Mouse (Mus musculus) hindbrain, embryonic 14.5 days (tissue): ENCODE data around the gene Barx2. TPM values are rescaled to one million over a fixed set of nuclear protein-coding genes. Genes with fewer than 3 reads are reported as not detected.

Source experiments
- ATAC-seq: fragments of 200-750 bp; cut with Nextera tagmentation; 2 replicates; pipeline ENCODE4 v1.8.0; 2017; ENCODE audit warnings: moderate number of reproducible peaks, mild to moderate bottlenecking, moderate TSS enrichment, moderate library complexity; ENCODE audit not compliant: low FRiP score
- DNase-seq: peaks from one replicate; pipeline ENCODE4 v3.0.0-alpha.2; 2015; ENCODE audit warnings: low spot score
- H3K27ac ChIP-seq: fragments of 300-500 bp; sonication (generic); 2 replicates; pipeline ENCODE4 v1.5.1; 2014; ENCODE audit warnings: mild to moderate bottlenecking, moderate library complexity
- H3K27me3 ChIP-seq: fragments of 300-500 bp; sonication (generic); 2 replicates; pipeline ENCODE4 v1.6.1; 2014; ENCODE audit warnings: mild to moderate bottlenecking, low read length, mixed read lengths; ENCODE audit not compliant: control insufficient read depth, insufficient read depth
- H3K36me3 ChIP-seq: fragments of 300-500 bp; sonication (generic); replicated peaks from 2 replicates; pipeline ENCODE4 v1.6.1; 2014; ENCODE audit not compliant: control insufficient read depth, insufficient read depth
- H3K4me1 ChIP-seq: fragments of 300-500 bp; sonication (generic); replicated peaks from 2 replicates; pipeline ENCODE4 v1.6.1; 2014; ENCODE audit warnings: antibody characterized with exemption, low read length, mixed read lengths; ENCODE audit not compliant: control insufficient read depth, insufficient read depth
- H3K4me2 ChIP-seq: fragments of 300-500 bp; sonication (generic); replicated peaks from 2 replicates; pipeline ENCODE4 v1.6.1; 2014; ENCODE audit warnings: mild to moderate bottlenecking, moderate library complexity
- H3K4me3 ChIP-seq: fragments of 300-500 bp; sonication (generic); replicated peaks from 2 replicates; pipeline ENCODE4 v1.5.1; 2014; ENCODE audit warnings: mild to moderate bottlenecking, low read length
- H3K9ac ChIP-seq: fragments of 300-500 bp; sonication (generic); 2 replicates; pipeline ENCODE4 v1.6.1; 2014
- H3K9me3 ChIP-seq: fragments of 300-500 bp; sonication (generic); 2 replicates; pipeline ENCODE4 v1.6.1; 2016; ENCODE audit warnings: low read length; ENCODE audit not compliant: control insufficient read depth
- WGBS: fragments of 180-500 bp; shearing (Covaris S2); extraction: QIAGEN DNeasy Blood & Tissue Kit; methylation state at CpG from one replicate; pipeline ENCODE4 v1.1.7; 2014; 5-methylcytosine and 5-hydroxymethylcytosine counted together
- polyA plus RNA-seq: library from polyadenylated mRNA; unstranded; fragments of >200 nt; fragmentation: Nextera tagmentation; extraction: Ambion mirVana; gene quantifications from 2 replicates; pipeline ENCODE4 v1.2.1, GENCODE M21; 2014

Gene Barx2
- polyA plus RNA-seq, 1 experiment from 2014 or later = not detected

- Histone ChIP-seq H3K36me3 (no peaks in the 10 kb centered on the region), H3K4me2 (peak overlapping the region; percentile 100), H3K27me3 (peaks cover 91% of the 10 kb centered on the region), H3K27ac (no peak overlapping the region), H3K4me3 (peak overlapping the region; percentile 64), H3K9me3 (no peaks in the 10 kb centered on the region), H3K9ac (no peak overlapping the region), H3K4me1 (peaks cover 15% of the 10 kb centered on the region; the same call in 1 of the 2 replicates)
- WGBS = 2% methylated on average over 16 of the region's 16 CpGs
- DNase-seq (no peak), ATAC-seq (no peak)
These were observed 725 bp downstream of the Barx2 start for GRCm38 (mm10) chr9:31912553-31912920.

GRCm38 (mm10) chr9:31910221-31910620 is 3.0 kb downstream of the Barx2 start:
- no peak for DNase-seq
- H3K36me3 ChIP-seq = no peaks in the 10 kb centered on the region
- H3K4me3 ChIP-seq = no peak overlapping the region
- H3K27me3 ChIP-seq = peaks cover 67% of the 10 kb centered on the region
- ATAC-seq = no peak
- H3K9me3 ChIP-seq = no peaks in the 10 kb centered on the region
- H3K4me1 ChIP-seq = peaks cover 15% of the 10 kb centered on the region; the same call in 1 of the 2 replicates
- no peak overlapping the region for H3K27ac ChIP-seq
- no peak overlapping the region for H3K4me2 ChIP-seq
- no peak overlapping the region for H3K9ac ChIP-seq
- 51% methylated on average over 5 of the region's 5 CpGs for WGBS

GRCm38 (mm10) chr9:31901781-31902180 is 11.5 kb downstream of the Barx2 start:
- Histone ChIP-seq H3K9me3 (no peaks in the 10 kb centered on the region), H3K9ac (no peak overlapping the region), H3K4me3 (no peak overlapping the region), H3K27me3 (no peaks in the 10 kb centered on the region), H3K4me2 (no peak overlapping the region), H3K4me1 (no peaks in the 10 kb centered on the region), H3K27ac (no peak overlapping the region), H3K36me3 (no peaks in the 10 kb centered on the region)
- DNase-seq = no peak
- no peak for ATAC-seq
- WGBS = 86% methylated on average over 2 of the region's 2 CpGs

- no peaks in the 10 kb centered on the region for H3K27me3 ChIP-seq
- no peaks in the 10 kb centered on the region for H3K4me1 ChIP-seq
- no peak for DNase-seq
- no peak overlapping the region for H3K9ac ChIP-seq
- H3K36me3 ChIP-seq = no peaks in the 10 kb centered on the region
- 50% methylated on average over 10 of the region's 10 CpGs for WGBS
- no peak overlapping the region for H3K4me2 ChIP-seq
- ATAC-seq = no peak
- no peak overlapping the region for H3K27ac ChIP-seq
- no peaks in the 10 kb centered on the region for H3K9me3 ChIP-seq
- no peak overlapping the region for H3K4me3 ChIP-seq
These were observed 18.4 kb downstream of the Barx2 start for GRCm38 (mm10) chr9:31894775-31895320.

GRCm38 (mm10) chr9:31888333-31888732 is 24.9 kb downstream of the Barx2 start:
- Histone ChIP-seq H3K36me3 (no peaks in the 10 kb centered on the region), H3K4me1 (no peaks in the 10 kb centered on the region), H3K4me3 (no peak overlapping the region), H3K27me3 (no peaks in the 10 kb centered on the region), H3K9ac (no peak overlapping the region), H3K27ac (no peak overlapping the region), H3K4me2 (no peak overlapping the region), H3K9me3 (no peaks in the 10 kb centered on the region)
- WGBS = 87% methylated on average over 4 of the region's 4 CpGs
- ATAC-seq (no peak), DNase-seq (no peak)

GRCm38 (mm10) chr9:31886258-31886657 is 27.0 kb downstream of the Barx2 start:
- no peaks in the 10 kb centered on the region for H3K4me1 ChIP-seq
- H3K9ac ChIP-seq = no peak overlapping the region
- H3K4me3 ChIP-seq = no peak overlapping the region
- no peaks in the 10 kb centered on the region for H3K27me3 ChIP-seq
- DNase-seq (no peak), ATAC-seq (no peak)
- H3K36me3 ChIP-seq = no peaks in the 10 kb centered on the region
- H3K27ac ChIP-seq = no peak overlapping the region
- H3K9me3 ChIP-seq = no peaks in the 10 kb centered on the region
- 73% methylated on average over 3 of the region's 3 CpGs for WGBS
- H3K4me2 ChIP-seq = no peak overlapping the region

GRCm38 (mm10) chr9:31882376-31882775 is 30.9 kb downstream of the Barx2 start:
- no peak overlapping the region for H3K4me2 ChIP-seq
- no peaks in the 10 kb centered on the region for H3K4me1 ChIP-seq
- no peaks in the 10 kb centered on the region for H3K27me3 ChIP-seq
- no peaks in the 10 kb centered on the region for H3K36me3 ChIP-seq
- H3K9ac ChIP-seq = no peak overlapping the region
- DNase-seq (no peak), ATAC-seq (no peak)
- no peak overlapping the region for H3K4me3 ChIP-seq
- H3K27ac ChIP-seq = no peak overlapping the region
- H3K9me3 ChIP-seq = no peaks in the 10 kb centered on the region
- 82% methylated on average over 2 of the region's 2 CpGs for WGBS

- Histone ChIP-seq H3K4me3 (no peak overlapping the region), H3K4me1 (no peaks in the 10 kb centered on the region), H3K9me3 (no peaks in the 10 kb centered on the region), H3K36me3 (no peaks in the 10 kb centered on the region), H3K4me2 (no peak overlapping the region), H3K27ac (no peak overlapping the region), H3K9ac (no peak overlapping the region), H3K27me3 (no peaks in the 10 kb centered on the region)
- 94% methylated on average over 3 of the region's 3 CpGs for whole genome bisulfite sequencing
- ATAC-seq = no peak
- no peak for DNase-seq
These were observed 37.7 kb downstream of the Barx2 start for GRCm38 (mm10) chr9:31875556-31875955.

GRCm38 (mm10) chr9:31874236-31874635 is 39.0 kb downstream of the Barx2 start:
- no peaks in the 10 kb centered on the region for H3K36me3 ChIP-seq
- no peak overlapping the region for H3K27ac ChIP-seq
- H3K9ac ChIP-seq = no peak overlapping the region
- no peak overlapping the region for H3K4me3 ChIP-seq
- H3K4me1 ChIP-seq = no peaks in the 10 kb centered on the region
- 93% methylated on average over 3 of the region's 3 CpGs for WGBS
- H3K4me2 ChIP-seq = no peak overlapping the region
- ATAC-seq = no peak
- DNase-seq = no peak
- no peaks in the 10 kb centered on the region for H3K9me3 ChIP-seq
- H3K27me3 ChIP-seq = no peaks in the 10 kb centered on the region

- 50% methylated on average over 4 of the region's 4 CpGs for WGBS
- H3K9ac ChIP-seq = no peak overlapping the region
- H3K27me3 ChIP-seq = no peaks in the 10 kb centered on the region
- no peak overlapping the region for H3K27ac ChIP-seq
- H3K4me3 ChIP-seq = no peak overlapping the region
- no peaks in the 10 kb centered on the region for H3K36me3 ChIP-seq
- H3K4me2 ChIP-seq = no peak overlapping the region
- no peaks in the 10 kb centered on the region for H3K4me1 ChIP-seq
- ATAC-seq (no peak), DNase-seq (no peak)
- no peaks in the 10 kb centered on the region for H3K9me3 ChIP-seq
These were observed 41.9 kb downstream of the Barx2 start for GRCm38 (mm10) chr9:31871410-31871809.
